Mouse (Mus musculus) embryo, embryonic 10 days (tissue): ENCODE measurements around the gene Fgfr2.

Source experiments
- DNase-seq: peaks from one replicate; pipeline ENCODE4 v3.0.0-alpha.2; 2015; ENCODE audit warnings: low spot score

Fgfr2 gene

DNA sequence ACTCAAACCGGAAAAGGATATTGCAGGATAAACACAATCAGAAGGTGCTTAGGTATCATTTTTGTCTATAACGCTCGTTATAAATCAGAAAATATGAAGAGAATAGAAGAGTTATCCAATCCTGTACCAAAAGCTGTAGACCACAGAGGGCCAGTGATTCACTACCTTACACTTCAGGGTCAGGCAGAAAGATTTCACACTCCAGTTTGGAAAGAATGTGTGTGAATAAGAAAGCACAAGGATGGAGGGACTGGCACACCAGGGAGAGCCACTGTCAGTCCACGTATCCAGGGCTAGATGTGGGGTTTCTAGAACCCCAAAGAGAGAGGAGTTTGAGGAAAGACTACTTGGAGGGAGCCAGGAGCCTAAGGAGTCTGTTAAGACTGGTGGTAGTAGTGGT, 546.3 kb downstream of the Fgfr2 start:
- DNase-seq, result no peak

DNA sequence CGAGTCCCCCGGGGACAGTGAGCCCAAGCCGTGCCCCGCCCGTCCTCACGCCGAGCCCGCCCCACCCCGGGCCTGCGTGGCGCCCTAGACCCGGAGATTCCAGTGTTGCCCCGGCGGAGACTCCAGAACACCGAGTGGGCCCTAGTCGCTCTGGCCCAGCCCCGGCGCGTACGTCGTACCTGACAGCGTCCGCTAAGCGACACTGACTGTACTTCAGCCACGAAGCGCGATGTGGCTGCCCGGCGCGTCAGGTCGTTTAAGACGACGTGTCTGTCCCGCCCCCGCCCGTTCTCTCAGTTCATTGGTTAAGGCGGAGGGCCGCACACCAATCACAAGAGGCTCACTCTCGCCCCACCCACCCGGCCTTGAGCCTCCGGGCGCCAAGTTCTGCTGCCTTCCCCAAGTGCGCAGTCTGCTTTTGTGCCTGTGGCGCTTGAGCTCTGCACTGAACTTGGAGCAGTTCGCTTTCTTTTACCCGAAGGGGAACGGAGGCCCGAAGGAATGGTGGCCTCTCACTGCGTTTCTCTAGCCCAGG, 547.0 kb downstream of the Fgfr2 start, which contains the start of gene Oat:
Gene Oat (minus strand): TSS at position 283 of the 535 bp plus-strand sequence.
- peak; percentile 96 for DNase-seq

DNA sequence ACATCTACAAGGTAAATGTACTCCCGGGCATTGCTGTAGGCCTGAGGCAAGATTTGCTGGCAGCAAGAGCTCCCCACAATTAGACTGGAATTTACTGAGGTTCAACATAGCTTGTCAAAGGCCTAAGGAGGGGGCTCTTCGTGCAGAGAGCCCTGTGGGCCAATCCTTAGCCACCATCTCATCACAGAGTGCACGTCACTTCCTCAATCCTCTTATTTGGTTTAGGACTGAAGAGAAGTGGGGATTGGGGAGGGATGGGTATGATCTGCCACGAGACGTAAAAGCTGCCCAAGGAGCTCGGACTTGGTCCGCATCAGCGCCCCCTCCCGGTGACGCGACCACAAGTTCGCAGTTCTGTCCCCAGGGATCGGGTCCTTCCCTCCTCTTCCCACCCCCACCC, 547.5 kb downstream of the Fgfr2 start:
- peak; percentile 93 for DNase-seq

DNA sequence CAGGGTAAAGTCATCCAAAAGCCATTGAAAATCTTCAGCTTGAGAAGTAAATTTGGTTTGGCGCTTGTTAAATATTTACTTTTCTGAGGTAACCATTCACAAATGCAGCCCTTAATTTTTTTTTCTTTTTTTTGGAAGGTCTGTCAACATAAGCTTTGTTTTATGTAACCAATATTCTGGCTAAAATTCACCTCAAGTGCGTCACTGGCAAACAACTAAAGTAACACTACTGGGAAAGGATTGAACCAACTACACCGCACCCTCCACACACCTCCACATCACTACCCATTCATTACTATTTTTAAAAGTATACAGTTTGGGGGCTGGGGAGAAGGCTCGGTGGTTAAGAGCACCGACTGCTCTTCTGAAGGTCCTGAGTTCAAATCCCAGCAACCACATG, 548.5 kb downstream of the Fgfr2 start:
- no peak for DNase-seq

DNA sequence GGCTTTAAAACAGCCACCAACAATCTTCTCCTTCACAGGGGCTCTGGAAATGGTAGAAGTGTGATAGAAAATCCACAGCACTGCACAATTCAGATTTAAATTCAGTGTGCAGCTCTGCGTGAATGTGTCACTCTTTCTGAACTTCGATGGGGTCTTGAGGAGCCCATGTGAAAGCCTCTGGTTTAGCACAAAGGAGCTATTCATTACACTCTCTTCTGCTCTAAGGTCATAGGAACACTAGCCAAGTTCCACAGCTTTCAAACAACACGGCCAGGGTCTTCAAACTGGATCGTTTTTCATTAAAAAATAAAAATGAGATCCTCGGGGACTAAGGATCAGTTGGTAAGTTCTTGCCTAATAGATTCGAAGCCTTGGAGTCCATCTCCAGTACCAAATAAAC, 549.9 kb downstream of the Fgfr2 start:
- no peak for DNase-seq

DNA sequence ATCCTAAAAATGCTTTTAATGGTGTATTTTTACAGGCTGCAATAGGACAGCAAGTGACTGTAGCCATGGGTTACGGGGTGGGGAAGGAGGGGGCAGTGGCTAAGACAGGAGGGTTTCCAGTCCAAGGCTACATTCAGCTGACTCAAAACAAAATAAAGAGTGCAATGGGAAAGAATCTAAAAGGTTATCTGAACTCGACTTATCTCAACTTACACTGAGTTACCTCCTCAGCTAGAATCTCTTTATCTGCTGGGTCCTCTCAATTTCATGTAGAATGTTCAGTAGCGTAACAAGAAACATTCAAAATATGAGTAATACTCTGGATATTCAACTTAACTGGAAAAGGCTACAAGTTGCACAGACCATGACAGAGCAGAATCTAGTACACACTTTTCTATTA, 550.4 kb downstream of the Fgfr2 start:
- no peak for DNase-seq

DNA sequence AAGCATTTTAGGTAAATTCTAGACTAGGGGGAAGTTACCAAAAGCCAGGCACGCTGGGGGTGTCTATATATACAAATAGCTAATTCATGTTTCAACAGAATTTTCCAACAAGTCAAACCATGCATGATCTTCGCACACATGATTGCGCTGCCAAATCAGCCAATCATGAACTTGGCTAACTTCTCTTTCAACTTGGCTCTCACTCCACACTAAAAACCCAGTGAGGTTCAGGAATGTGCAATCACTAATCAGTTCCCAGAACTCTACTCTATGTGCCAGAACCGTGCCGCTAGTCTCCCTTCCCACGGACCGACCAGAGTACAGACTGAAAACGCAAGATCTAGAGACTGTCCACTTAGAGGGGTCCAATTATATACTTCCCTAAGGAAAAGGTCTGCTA, 551.7 kb downstream of the Fgfr2 start:
- DNase-seq, result no peak

DNA sequence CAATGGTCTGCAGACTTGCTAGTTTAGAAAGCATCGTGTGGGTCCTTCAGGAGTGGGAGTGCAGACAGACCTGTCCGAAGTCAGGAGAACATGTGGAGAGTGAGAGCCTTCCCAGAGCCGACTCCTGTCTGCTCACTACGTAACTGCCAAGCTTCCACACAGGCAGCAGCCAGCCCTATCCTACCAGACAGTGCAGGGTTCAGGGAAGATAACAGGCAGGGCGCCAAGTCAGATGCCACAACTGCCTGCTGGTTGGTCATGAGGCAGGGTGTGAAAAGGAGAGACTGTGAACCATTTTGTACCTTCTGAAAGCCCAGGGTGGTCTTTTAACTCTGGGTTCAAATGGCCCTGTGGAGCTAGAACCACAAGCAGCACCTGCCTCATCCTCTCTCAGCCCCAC, 553.1 kb downstream of the Fgfr2 start:
- no peak for DNase-seq

DNA sequence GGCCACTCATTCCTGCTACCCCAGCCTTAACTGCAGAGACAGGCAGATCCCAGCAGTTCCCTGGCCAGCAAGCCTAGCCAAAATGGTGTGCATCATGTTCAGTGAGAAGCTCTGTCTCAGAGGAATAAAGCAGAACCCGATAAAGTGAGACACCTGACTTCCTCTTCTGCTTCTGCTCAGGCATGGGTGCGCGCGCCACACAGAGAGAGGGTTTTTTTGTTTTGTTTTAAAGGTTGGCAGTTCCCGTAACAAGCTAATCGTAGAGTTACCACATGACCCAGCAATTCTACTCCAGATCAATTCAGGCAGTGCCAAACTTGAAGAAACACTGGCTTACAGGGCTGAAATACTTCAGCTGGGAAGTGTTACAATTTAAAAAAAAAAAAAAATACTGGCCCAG, 554.3 kb downstream of the Fgfr2 start:
- no peak for DNase-seq

DNA sequence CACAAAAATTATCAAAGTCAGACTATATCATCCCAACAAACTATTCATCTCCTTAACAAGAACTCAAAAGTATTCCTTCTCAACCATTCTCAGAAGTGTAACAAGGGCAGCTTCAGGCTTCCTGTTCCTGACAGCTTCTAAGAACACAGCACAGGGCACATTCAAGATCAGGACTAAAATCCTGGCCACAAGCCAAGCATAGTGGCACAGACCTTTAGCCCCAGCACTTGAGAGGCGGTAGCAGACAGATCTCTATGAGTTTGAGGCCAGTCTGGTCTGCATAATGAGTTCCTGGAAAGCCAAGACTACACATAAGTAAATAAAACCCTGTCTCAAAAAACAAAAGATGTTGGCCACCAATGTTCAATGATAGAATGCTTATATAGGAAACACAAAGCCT, 557.3 kb downstream of the Fgfr2 start:
- no peak for DNase-seq

DNA sequence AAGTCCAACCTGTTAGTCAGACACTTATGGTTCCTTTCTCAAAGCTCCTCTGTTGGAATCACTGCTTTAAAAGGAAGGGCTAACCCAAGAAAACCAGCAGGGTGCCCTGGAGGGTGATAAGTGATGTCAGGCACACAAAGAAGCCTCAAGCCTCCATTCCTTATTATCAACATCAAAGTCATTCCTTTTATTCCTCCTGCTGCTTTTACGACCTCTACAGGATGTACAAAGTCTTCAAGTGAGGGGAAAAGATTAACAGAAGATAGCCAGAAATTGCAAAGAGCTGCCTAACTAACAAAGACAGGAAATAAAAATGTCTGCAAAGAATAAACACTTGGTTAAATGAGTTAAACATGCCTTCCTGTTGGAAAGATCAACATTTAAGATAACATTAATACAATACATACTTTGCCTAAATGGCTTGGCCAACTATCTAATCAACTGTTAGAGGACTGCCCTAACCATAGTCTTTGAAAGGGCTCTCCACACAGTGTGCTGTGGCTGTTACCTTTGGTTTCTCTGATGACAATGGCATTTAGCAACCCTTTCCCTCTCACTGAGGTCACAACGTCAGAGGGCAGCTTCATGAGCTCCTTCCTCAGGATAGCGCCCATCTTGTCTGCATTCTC, 563.9 kb downstream of the Fgfr2 start:
- no peak for DNase-seq

DNA sequence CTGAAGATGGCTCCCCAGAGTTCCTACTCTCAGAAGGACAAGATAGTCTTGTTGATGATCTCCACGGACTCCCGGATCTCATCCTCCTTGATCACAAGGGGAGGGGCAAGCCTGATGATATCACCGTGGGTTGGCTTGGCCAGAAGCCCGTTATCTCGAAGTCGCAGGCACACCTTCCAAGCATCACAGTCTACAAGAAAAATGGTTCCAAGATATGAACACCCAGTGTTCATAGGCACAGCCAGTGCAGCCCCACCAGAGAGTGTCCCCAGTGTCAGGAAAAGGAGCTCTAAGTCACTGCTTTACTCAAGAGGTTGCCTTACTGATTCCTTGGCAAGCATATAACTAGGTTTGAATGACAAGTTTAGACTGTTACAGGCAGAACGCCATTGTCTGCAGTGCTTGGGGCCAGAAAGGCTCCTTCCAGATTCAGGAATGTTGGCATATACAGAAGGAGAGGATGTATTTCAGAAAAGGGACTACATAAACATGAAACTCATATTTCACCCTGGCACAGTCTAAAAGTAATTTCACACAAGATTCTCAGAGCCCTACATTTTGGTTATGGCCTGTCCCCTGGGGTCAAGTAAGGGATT, 564.9 kb downstream of the Fgfr2 start:
- DNase-seq, result no peak

DNA sequence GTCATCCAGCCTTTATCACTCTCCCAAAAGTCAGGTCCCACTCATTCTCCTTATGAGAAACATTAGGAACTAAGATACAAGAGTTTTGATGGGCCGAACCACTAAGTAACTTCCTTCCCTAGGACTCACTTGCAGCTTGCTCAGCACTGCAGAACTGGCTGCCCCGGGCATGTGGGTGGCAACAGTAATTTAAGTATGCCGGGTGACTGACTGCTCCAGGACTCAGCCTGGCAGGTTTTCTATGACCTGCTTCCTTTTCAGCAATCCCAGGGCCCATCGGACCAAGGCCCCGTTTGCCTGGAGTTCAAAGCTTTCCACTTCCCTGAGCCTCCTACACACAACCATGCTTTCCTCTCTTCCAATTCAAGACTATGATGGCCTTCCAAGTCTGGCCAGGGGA, 566.6 kb downstream of the Fgfr2 start:
- no peak for DNase-seq

DNA sequence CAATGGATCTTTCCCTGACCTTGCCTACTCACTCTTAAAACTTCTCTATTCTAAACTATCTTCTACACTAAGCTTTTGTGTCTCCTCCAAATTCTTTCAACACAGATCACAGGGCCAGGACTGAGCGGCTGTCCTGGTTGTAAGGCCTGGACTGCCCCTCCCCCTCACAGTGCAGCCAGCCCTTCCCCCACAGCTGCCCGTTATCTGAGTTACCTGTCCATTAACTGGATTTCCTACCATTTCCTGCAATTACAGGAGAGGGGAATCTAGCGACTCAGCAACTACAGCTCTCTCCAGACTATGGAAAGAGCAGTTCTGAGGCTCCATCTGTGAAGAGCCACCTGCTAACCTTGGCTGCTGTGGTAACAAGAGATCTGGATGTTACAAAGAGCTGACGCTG, 567.2 kb downstream of the Fgfr2 start:
- no peak for DNase-seq

DNA sequence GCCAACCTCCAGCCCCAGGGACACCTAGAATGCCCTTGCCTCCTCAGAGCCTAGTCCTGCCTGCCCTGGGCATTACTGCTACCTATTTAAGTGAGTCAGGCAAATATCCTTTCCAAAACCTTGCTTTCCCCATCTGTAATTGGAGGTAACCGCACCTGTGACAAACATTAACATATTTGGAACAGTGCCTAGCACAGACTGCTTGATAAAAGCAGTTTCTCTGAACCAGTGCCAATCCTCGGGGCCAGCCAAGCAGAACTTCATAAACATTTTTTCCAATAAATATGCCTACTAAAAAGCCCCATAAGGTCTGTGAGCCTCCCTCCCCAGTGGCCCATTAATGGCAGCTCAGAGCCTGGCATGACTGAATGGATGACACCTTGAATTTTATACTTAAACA, 569.1 kb downstream of the Fgfr2 start:
- no peak for DNase-seq

DNA sequence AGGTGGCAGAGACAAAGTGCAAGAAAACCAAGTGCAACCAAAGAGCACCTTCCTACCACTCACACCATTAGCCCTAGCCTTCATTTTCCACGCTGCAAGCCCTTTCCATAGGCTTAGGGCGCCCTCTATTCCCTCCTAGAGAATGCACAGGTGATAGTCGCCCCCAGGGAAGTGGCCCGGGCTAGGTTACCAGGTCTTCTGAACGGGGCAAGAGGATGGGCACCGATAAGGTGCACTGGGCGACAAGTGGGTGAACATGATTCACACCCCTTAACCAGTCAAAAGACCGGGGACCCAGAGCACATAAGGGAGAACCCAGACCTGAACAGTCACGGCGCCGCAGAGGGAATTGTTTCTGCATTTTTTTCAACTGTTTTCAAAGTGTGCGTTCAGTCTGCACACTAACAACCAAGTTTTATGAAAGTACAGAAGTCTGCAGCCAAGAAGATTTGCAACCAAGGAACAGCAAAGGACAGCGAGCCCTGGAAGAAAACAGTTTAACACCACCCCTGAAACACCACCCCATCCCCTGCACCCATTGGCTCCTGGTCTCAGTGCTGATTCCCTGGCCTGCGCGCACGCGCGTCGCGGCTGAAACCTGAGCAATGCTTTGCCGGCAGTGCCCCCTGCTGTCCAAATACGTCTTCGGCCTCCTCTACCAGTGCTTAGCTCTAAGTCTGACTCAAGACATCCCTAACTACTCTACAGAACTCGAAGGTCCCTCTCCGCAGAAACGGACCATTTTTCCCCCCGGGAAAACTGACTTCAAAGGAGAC, 571.6 kb downstream of the Fgfr2 start:
- DNase-seq, result peak; percentile 98

DNA sequence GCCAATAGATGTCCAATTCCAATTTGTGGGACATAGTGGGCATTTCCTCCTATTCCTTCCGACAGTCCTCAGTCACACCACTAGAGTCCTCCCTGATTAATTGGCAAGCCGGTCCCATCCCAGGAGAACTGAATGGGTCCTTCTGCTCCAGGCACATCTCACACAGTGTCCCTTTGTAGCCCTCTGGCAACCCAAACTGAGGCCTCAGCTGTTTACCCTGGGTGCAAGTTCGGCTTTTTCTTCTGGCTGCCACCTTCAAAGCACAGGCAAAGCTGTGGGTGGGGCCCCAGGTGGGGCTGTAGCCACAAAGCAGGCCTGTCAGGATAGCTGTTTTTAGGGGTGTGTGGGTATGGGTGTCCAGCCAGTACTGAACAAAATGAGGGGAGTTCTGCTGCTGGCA, 576.0 kb downstream of the Fgfr2 start:
- no peak for DNase-seq

DNA sequence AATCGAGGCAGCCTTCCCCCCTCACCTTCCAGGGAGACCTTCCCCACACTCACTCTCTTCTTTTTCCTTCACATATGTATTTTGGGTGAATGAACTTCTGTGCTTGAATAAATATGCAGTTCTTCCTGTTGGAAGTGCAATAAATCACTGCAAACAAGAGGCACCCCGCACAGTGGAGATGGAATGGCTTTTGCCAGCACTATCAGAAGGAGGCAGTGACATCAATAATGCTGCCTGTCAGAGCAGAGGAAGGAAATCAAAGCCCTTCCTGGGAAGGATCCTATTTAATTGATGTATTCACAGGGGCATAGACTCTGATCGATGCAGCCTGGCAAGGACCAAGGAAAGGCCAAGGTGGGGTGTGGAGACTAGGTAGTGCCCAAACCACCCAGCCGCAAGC, 580.7 kb downstream of the Fgfr2 start:
- DNase-seq, result no peak

DNA sequence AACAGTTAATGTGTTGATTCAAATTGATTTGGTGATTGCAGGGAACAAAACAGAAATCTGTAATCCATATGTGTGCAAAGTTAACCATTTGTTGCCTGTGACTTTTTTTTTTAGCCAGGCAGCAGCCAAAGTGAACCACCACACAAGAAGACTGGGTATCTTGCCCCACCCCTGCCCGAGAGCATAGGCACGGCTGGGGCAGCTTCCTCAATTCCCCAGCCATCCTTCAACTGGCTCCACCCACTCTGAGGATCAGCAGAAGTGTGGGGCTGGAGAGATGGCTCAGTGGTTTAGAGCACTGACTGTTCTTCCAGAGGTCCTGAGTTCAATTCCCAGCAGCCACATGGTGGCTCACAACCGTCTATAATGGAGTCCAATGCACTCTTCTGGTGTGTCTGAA, 581.6 kb downstream of the Fgfr2 start:
- no peak for DNase-seq

DNA sequence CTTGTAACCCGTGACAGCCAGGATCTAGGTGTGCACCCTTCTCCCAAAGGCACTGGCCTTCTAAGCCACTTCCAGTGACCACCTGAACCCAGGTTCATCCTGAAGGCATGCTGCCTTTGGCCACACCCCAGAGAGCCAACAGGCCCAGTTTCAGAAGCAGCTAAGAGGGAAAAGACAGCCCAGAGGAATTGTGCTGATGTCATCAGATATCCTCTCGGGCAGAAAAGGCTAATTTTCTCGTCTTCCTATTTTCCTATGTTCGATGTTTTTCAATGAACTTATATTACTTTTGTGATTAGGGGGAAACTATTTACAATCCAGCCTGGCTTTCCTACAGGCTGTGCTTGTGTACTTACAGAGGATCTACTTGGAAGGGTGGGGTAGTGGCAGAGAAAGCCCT, 582.6 kb downstream of the Fgfr2 start:
- DNase-seq, result no peak

DNA sequence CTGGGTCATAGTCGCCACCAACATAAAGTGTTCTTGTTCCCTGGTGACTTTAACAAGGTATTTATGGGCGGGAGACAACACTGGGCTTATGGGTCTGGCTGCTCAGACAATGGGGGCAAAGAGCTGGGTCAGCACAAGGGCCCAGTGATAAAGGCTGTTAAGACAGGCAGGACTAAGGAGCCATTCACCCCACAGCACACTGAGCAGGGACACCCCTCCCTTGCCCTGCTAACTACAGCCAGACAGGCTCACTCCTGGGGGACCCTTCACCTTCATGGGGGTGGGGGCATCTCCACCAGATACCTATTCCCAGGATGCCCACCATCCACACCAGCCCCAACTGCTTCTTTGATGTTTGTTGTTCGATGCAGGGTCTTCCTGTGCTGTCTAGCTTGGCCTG, 593.9 kb downstream of the Fgfr2 start:
- DNase-seq, result no peak

DNA sequence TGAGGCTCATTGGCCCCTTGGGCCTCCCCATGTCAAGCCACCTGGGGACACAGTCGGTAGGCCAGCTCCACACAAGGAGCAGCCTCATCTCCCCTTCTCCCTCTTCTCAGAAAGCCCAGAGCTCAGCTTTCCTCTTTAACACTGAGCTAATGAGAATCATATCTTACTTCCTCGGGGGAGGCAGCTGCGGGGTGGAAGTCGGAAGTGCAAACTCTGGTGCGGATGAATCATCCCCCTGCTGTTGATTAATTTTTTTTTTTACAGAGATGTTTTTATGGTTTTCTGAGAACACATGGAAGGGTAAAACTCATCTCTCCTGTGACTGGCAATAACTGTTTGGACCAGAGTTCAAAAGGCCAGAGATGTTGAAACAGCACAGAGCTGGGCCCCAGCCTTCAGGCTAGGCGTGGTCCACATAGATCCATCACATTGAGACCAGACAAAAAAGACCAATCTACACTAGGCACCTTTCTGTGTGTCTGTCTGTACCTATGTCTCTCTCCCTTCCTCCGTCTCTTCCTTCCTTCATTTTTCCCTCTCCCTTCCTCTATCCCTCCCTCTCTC, 609.6 kb downstream of the Fgfr2 start:
- DNase-seq, result no peak

DNA sequence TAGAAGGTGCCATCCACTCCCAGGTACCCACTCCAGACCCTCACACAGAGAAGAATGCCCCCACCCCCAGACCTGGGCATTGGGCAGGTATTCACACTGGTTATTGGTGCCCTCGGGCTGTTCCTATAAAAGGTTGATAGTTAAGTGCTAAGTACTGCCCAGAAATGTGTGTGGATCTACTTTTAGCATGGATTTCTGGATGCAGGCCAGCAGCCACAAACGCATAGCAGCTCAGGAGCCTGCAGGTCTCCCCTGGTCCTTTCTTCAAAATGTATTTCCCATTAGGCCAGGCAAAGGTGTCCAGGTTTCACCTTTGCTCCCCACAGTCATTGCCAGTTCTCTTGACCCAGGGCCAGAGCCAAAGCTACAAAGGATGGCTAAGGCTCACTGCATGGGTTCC, 614.0 kb downstream of the Fgfr2 start:
- no peak for DNase-seq
